Mouse (Mus musculus) cerebellum, adult 2 months (tissue): ENCODE data around the gene Tdrd1.

ENCODE experiments used
- CTCF ChIP-seq: fragments of 200-500 bp; IDR thresholded peaks from 2 replicates; pipeline ENCODE4 v1.5.1; 2011; ENCODE audit warnings: low read depth, mild to moderate bottlenecking, control low read depth, low read length, moderate library complexity, borderline replicate concordance; ENCODE audit not compliant: insufficient read depth
- POLR2A ChIP-seq: fragments of 200-500 bp; IDR thresholded peaks from 2 replicates; pipeline ENCODE4 v1.6.1; 2011; ENCODE audit warnings: low read length, control low read depth, borderline replicate concordance; ENCODE audit not compliant: insufficient read depth

DNA sequence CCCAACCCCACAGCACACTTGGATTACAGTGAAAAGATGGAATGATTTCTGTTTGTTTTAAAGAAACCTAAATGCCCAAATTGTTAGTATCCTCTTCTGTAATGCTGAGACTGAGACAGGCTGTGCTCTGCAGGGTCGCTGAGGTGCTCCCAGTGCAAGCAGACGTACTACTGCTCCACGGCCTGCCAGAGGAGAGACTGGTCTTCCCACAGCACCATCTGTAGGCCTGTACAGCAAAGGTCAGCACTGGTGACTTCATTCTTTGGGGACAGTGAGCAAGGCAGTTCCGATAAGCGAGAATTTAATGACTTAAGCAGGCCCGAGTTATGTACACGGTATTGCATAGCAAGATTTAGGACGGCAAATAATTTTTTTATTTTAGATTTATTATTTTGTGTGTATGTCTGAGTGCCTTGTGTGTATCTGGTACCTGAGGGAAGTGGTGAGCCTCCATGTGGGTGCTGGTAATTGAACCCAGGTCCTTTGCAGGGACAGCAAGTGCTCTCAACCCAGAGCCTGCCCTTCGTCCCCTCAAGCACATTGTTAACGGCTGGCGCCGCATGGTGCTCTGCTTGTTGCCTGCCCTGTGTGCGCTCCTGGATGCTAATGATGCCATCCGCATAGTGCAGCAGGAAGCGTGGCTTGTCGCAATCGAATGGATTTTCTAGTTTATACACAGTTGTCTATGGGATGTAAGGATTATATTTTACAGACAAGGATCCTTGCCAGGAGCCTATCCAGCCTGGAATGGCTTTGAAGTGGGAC is 13.1 kb downstream of the Tdrd1 start:
- TF ChIP-seq CTCF (no peak), POLR2A (no peak)
